Mouse (Mus musculus) CD8-positive naive resting alpha-beta T cell, adult 57 days (primary cell): ENCODE data around the gene Clic3. TPM values are rescaled to one million over a fixed set of nuclear protein-coding genes. Genes with fewer than 3 reads are reported as not detected.

Experiments used
- total RNA-seq: library from RNA; stranded (reverse); gene quantifications from one replicate; pipeline ENCODE4 v1.2.4, GENCODE M21; 2023

Clic3 gene
- total RNA-seq: not detected

GRCm38 (mm10) chr2:25456205-25456953 lies at the start of gene Clic3:
Gene Clic3, plus strand, starts transcription at chr2:25456838.

GRCm38 (mm10) chr2:25422587-25423410 lies 33.8 kb upstream of the Clic3 start, which contains the start of gene Fut7:
Gene Fut7, plus strand, starts transcription at chr2:25423267.

GRCm38 (mm10) chr2:25428442-25429236 lies 28.0 kb upstream of the Clic3 start, which contains the start of gene Abca2:
Gene Abca2, plus strand, starts transcription at chr2:25428703.

GRCm38 (mm10) chr2:25460551-25461309 lies 4.1 kb downstream of the Clic3 start, which contains the start of gene Paxx:
Gene Paxx, minus strand, starts transcription at chr2:25461094.

DNA sequence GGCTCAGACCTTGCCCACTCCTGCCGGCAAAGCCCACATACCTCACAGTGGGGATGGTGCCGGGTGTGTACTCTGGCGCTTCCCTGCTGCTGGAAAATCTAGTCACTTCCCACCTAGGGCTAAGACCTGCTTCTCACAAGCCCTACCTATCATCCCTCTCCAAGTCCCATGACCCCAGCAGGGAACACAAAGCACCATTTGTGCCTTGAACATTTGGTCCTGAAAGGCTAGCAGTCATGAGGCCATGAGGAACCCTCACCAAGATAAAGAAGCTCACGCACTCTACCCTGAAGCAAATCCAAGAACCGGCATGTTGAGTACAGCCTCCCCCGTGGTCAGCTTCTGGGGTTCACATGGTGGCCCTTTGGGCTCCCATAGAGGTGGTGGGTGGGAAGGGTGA lies 13.3 kb downstream of the Clic3 start, which contains the start of gene Ptgds:
Gene Ptgds, minus strand, starts transcription at position 78 of the 400 bp plus-strand sequence.

GRCm38 (mm10) chr2:25493476-25493961 lies 36.9 kb downstream of the Clic3 start, which contains the start of gene Lcn12:
Gene Lcn12, minus strand, starts transcription at chr2:25493911.

DNA sequence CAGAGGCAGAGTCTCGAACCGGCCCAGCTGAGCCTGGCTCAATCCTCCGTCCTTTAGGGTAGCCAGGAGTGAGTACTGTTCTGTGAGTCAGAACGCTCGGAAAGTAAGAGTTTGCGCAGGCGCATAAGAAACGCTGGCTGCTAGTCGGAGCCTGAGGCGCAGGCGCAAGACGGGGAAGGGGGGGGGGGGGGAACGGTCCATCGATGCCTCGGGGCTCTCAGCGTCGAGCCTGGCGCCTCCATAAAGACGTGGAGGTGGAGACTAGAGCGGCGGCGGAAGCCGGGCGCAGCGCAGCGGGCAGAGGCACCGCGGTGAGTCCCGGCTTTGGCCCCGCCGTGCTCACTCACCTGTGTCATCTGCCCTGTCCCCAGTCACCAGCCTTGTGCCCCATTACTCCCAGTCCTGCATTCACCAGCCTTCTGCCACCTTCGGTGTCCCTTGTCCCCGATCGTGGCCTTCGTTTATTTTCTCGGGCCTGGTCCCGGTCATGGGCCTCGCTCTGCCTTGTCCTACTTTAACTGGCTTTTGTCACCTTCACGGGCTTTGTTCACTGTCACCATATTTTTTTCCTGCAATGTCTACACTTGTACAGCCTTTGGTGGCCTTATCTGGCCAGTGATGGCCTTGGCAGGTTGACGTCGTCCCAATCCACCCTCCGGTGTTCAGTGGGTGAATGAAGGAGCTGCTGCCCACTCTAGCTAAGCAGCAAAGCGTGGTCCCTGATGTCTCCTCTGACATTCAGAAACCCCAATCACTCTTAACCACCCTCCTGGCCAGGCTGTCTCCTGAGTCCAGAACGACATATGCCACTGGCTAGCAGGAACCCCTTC lies 44.2 kb downstream of the Clic3 start, which contains the start of gene Fbxw5:
Gene Fbxw5, plus strand, starts transcription at position 175 of the 830 bp plus-strand sequence.

GRCm38 (mm10) chr2:25501593-25502486 lies 45.2 kb downstream of the Clic3 start, which contains the start of gene C8g:
Gene C8g, minus strand, starts transcription at chr2:25501719.

Other genes with a start within 250 kb of the Clic3 start
- 68.2 TPM for gene Nelfb, start 245.3 kb upstream of the Clic3 start, total RNA-seq
- not detected for gene Stpg3, start 242.2 kb upstream of the Clic3 start, total RNA-seq
- not detected for gene Fam166a, start 238.1 kb upstream of the Clic3 start, total RNA-seq
- 105 TPM for gene Tubb4b, start 232.1 kb upstream of the Clic3 start, total RNA-seq
- gene Slc34a3, start 222.5 kb upstream of the Clic3 start, total RNA-seq: not detected
- not detected for gene Rnf224, start 220.1 kb upstream of the Clic3 start, total RNA-seq
- gene Rnf208, start 214.6 kb upstream of the Clic3 start, total RNA-seq: not detected
- not detected for gene Cysrt1, start 214.4 kb upstream of the Clic3 start, total RNA-seq
- 11.0 TPM for gene AL732309.1, start 210.0 kb upstream of the Clic3 start, total RNA-seq
- gene Tmem203, start 201.4 kb upstream of the Clic3 start, total RNA-seq: 20.6 TPM
- 20.0 TPM for gene Tprn, start 194.2 kb upstream of the Clic3 start, total RNA-seq
- gene Ssna1, start 184.4 kb upstream of the Clic3 start, total RNA-seq: 39.1 TPM
- gene Anapc2, start 184.4 kb upstream of the Clic3 start, total RNA-seq: 92.6 TPM
- gene Tmem210, start 168.7 kb upstream of the Clic3 start, total RNA-seq: not detected
- not detected for gene Lrrc26, start 166.9 kb upstream of the Clic3 start, total RNA-seq
- gene Grin1, start 137.7 kb upstream of the Clic3 start, total RNA-seq: not detected
- gene Man1b1, start 124.5 kb upstream of the Clic3 start, total RNA-seq: 34.4 TPM
- gene Dpp7, start 100.5 kb upstream of the Clic3 start, total RNA-seq: 13.0 TPM
- 12.6 TPM for gene Uap1l1, start 91.2 kb upstream of the Clic3 start, total RNA-seq
- not detected for gene Sapcd2, start 84.5 kb upstream of the Clic3 start, total RNA-seq
- not detected for gene Entpd2, start 61.0 kb upstream of the Clic3 start, total RNA-seq
- 2.3 TPM for gene Npdc1, start 57.5 kb upstream of the Clic3 start, total RNA-seq
- 0.52 TPM for gene Fut7, start 33.6 kb upstream of the Clic3 start, total RNA-seq
- gene Abca2, start 28.1 kb upstream of the Clic3 start, total RNA-seq: 80.3 TPM
- 83.0 TPM for gene Paxx, start 4.3 kb downstream of the Clic3 start, total RNA-seq
- gene Ptgds, start 13.2 kb downstream of the Clic3 start, total RNA-seq: not detected
- not detected for gene Lcn12, start 37.1 kb downstream of the Clic3 start, total RNA-seq
- 60.4 TPM for gene Fbxw5, start 43.9 kb downstream of the Clic3 start, total RNA-seq
- gene C8g, start 44.9 kb downstream of the Clic3 start, total RNA-seq: not detected
- gene Traf2, start 90.1 kb downstream of the Clic3 start, total RNA-seq: 40.5 TPM
- 100 TPM for gene Edf1, start 101.0 kb downstream of the Clic3 start, total RNA-seq
- gene Mamdc4, start 118.0 kb downstream of the Clic3 start, total RNA-seq: 2.0 TPM
- 18.9 TPM for gene Phpt1, start 118.4 kb downstream of the Clic3 start, total RNA-seq
- 0.70 TPM for gene Ajm1, start 124.9 kb downstream of the Clic3 start, total RNA-seq
- 115 TPM for gene Rabl6, start 151.7 kb downstream of the Clic3 start, total RNA-seq
- not detected for gene Ccdc183, start 160.8 kb downstream of the Clic3 start, total RNA-seq
- gene Tmem141, start 165.2 kb downstream of the Clic3 start, total RNA-seq: 0.80 TPM
- 2.1 TPM for gene Fcna, start 171.2 kb downstream of the Clic3 start, total RNA-seq
- gene Lcn8, start 196.3 kb downstream of the Clic3 start, total RNA-seq: not detected
- gene Lcn5, start 201.1 kb downstream of the Clic3 start, total RNA-seq: not detected
- not detected for gene Lcn6, start 219.9 kb downstream of the Clic3 start, total RNA-seq
- gene Lcn10, start 225.9 kb downstream of the Clic3 start, total RNA-seq: not detected
- gene Obp2a, start 243.2 kb downstream of the Clic3 start, total RNA-seq: not detected
- gene Bmyc, start 249.9 kb downstream of the Clic3 start, total RNA-seq: 16.7 TPM